Mouse (Mus musculus) thymus, postnatal 4 days (tissue): ENCODE data around the gene Tmem231.

Source experiments
- DNase-seq: peaks from one replicate; pipeline ENCODE4 v3.0.0; 2021

Tmem231 gene

GRCm38 (mm10) chr8:111933348-111934076 lies at the start of gene Tmem231:
Gene Tmem231 (minus strand): TSS chr8:111933881.
- peak; percentile 88 for DNase-seq

GRCm38 (mm10) chr8:111982116-111982515 lies 48.4 kb upstream of the Tmem231 start:
- DNase-seq = peak; percentile 66

GRCm38 (mm10) chr8:111978147-111978546 lies 44.5 kb upstream of the Tmem231 start:
- no peak for DNase-seq

GRCm38 (mm10) chr8:111976326-111976725 lies 42.6 kb upstream of the Tmem231 start:
- DNase-seq = peak; percentile 54

GRCm38 (mm10) chr8:111975706-111976105 lies 42.0 kb upstream of the Tmem231 start:
- DNase-seq = no peak

GRCm38 (mm10) chr8:111974138-111974537 lies 40.5 kb upstream of the Tmem231 start:
- no peak for DNase-seq

- DNase-seq = no peak
These were observed 35.3 kb upstream of the Tmem231 start for GRCm38 (mm10) chr8:111968991-111969390.

- DNase-seq = no peak
These were observed 34.9 kb upstream of the Tmem231 start for GRCm38 (mm10) chr8:111968541-111968940.

GRCm38 (mm10) chr8:111967246-111967870 lies 33.7 kb upstream of the Tmem231 start:
- DNase-seq = no peak

GRCm38 (mm10) chr8:111964849-111965561 lies 31.3 kb upstream of the Tmem231 start:
- DNase-seq = no peak

- no peak for DNase-seq
These were observed 30.7 kb upstream of the Tmem231 start for GRCm38 (mm10) chr8:111964351-111964750.

GRCm38 (mm10) chr8:111963546-111963945 lies 29.9 kb upstream of the Tmem231 start:
- DNase-seq = no peak

- DNase-seq = no peak
These were observed 29.4 kb upstream of the Tmem231 start for GRCm38 (mm10) chr8:111963091-111963490.

GRCm38 (mm10) chr8:111962589-111962988 lies 28.9 kb upstream of the Tmem231 start:
- no peak for DNase-seq

GRCm38 (mm10) chr8:111961330-111961729 lies 27.6 kb upstream of the Tmem231 start:
- no peak for DNase-seq

- DNase-seq = no peak
These were observed 27.1 kb upstream of the Tmem231 start for GRCm38 (mm10) chr8:111960591-111961321.

- no peak for DNase-seq
These were observed 23.6 kb upstream of the Tmem231 start for GRCm38 (mm10) chr8:111957231-111957630.

GRCm38 (mm10) chr8:111955879-111956278 lies 22.2 kb upstream of the Tmem231 start:
- DNase-seq = no peak

- DNase-seq = no peak
These were observed 21.3 kb upstream of the Tmem231 start for GRCm38 (mm10) chr8:111954844-111955594.

- DNase-seq = no peak
These were observed 18.3 kb upstream of the Tmem231 start for GRCm38 (mm10) chr8:111951936-111952335.

- DNase-seq = no peak
These were observed 17.6 kb upstream of the Tmem231 start for GRCm38 (mm10) chr8:111951317-111951716.

GRCm38 (mm10) chr8:111950846-111951245 lies 17.2 kb upstream of the Tmem231 start:
- DNase-seq = no peak
